Mouse (Mus musculus): ENCODE data around the gene Trpm6. TPM values are rescaled to one million over a fixed set of nuclear protein-coding genes. Genes with fewer than 3 reads are reported as not detected.

Gene Trpm6
- polyA plus RNA-seq, 1 experiment from 2014 or later, result 0.16 TPM

DNA sequence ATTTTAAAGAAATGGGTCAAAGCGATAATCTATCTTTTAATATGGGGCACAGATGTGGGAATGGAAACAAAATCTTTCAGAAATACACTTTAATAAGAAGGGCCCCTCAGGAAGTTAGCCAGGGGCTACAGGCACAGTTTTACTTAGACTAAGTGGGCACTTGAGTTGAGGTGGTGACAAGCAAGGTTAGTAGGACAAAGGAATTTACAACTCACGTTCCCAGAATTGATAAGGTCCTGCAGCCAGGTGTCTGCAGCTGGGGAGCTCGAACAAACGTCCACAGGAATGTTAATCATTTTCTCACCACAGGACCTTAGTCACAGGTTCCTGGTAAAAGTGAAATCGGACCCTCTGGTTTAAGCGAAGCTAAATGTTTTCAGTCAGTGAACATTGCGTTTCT is 18.7 kb upstream of the Trpm6 start:
- WGBS, result 26% methylated on average over 7 of the region's 7 CpGs
- Histone ChIP-seq H3K9me3 (no peaks in the 10 kb centered on the region), H3K4me3 (peak overlapping the region; percentile 17; the same call in 1 of the 2 replicates), H3K36me3 (no peaks in the 10 kb centered on the region), H3K9ac (no peak overlapping the region), H3K27me3 (replicated peaks) (peaks cover 20% of the 10 kb centered on the region; the same call in 1 of the 2 replicates), H3K4me1 (peaks cover 18% of the 10 kb centered on the region), H3K4me2 (peak overlapping the region; percentile 54), H3K27ac (replicated peaks) (no peak overlapping the region)
- ATAC-seq (ENCODE audit: extremely low read depth, insufficient number of reproducible peaks, low FRiP score, low TSS enrichment), result no peak

DNA sequence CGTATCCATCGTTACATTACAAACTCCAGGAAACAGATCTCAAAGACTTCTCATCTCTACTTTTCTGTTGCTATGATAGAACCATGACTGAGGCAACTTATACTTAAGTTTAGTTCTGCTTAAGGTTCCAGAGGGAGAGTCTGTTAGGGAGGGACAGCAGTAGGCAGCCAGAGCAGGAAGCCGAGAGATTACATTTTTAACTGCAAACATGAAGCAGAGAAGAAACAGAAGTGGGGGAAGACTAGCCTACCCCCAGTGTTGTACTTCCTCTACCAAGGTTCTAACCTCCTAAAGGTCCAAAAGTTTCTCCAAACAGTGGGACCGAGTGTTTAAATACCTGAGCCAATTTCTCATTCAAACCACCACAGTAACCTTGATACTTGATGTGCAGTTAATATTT is 13.9 kb upstream of the Trpm6 start:
- Histone ChIP-seq H3K27ac (replicated peaks) (no peak overlapping the region), H3K4me1 (peaks cover 8% of the 10 kb centered on the region), H3K36me3 (no peaks in the 10 kb centered on the region), H3K9me3 (no peaks in the 10 kb centered on the region), H3K4me3 (no peak overlapping the region), H3K9ac (no peak overlapping the region), H3K4me2 (no peak overlapping the region), H3K27me3 (replicated peaks) (peaks cover 22% of the 10 kb centered on the region; the same call in 1 of the 2 replicates)
- 82% methylated on average over 4 of the region's 4 CpGs for WGBS
- ATAC-seq (ENCODE audit: extremely low read depth, insufficient number of reproducible peaks, low FRiP score, low TSS enrichment), result no peak

DNA sequence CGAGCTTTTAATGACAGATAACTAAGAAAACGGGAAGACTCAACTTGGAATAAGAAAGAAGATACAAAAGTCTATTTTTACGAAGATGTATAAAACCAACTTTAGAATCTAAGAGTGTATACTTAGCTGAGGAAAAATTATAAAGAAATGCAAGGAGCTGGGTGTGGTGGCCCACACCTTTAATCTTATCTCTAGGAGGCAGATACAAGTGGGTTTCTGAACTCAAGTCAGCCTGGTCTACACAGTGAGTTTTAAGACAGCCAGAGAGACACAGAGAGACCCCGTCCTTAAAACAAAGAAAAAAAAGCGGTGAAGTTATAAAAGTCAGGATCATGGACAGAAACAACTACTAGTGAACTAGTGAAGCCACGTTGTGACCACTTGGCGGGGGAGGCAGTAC is 10.6 kb upstream of the Trpm6 start:
- no peak overlapping the region for H3K4me3 ChIP-seq
- ATAC-seq (ENCODE audit: extremely low read depth, insufficient number of reproducible peaks, low FRiP score, low TSS enrichment), result no peak
- WGBS, result 75% methylated on average over 7 of the region's 7 CpGs
- H3K4me1 ChIP-seq, result no peaks in the 10 kb centered on the region
- H3K36me3 ChIP-seq, result no peaks in the 10 kb centered on the region
- no peak overlapping the region for H3K9ac ChIP-seq
- H3K27me3 ChIP-seq (replicated peaks), result peaks cover 14% of the 10 kb centered on the region; the same call in 1 of the 2 replicates
- no peak overlapping the region for H3K27ac ChIP-seq (replicated peaks)
- no peak overlapping the region for H3K4me2 ChIP-seq
- H3K9me3 ChIP-seq, result no peaks in the 10 kb centered on the region

DNA sequence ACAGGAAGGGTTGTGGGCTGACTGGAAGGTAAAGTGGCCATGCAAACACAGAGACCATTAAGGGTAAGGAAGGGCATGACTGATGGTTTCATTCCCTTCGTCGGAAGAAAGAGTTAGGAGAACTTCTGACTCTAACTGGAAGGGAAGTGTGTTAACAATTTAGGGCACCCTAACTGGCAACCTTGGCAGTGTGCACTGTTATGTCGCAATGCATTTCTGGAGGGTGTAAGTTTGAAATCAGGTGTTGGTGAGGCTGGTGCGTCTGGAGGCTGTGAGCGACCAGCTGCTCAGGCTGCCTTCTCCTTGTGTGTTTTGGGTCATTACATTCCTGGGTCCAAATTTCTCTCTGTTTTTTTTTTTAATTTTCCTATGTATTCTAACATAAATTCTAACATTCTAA is 5.8 kb upstream of the Trpm6 start:
- Histone ChIP-seq H3K4me1 (no peaks in the 10 kb centered on the region), H3K4me2 (no peak overlapping the region), H3K36me3 (no peaks in the 10 kb centered on the region), H3K9ac (no peak overlapping the region), H3K27ac (replicated peaks) (no peak overlapping the region), H3K27me3 (replicated peaks) (peaks cover 2% of the 10 kb centered on the region), H3K9me3 (no peaks in the 10 kb centered on the region), H3K4me3 (no peak overlapping the region)
- 83% methylated on average over 5 of the region's 5 CpGs for WGBS
- ATAC-seq (ENCODE audit: extremely low read depth, insufficient number of reproducible peaks, low FRiP score, low TSS enrichment), result no peak

DNA sequence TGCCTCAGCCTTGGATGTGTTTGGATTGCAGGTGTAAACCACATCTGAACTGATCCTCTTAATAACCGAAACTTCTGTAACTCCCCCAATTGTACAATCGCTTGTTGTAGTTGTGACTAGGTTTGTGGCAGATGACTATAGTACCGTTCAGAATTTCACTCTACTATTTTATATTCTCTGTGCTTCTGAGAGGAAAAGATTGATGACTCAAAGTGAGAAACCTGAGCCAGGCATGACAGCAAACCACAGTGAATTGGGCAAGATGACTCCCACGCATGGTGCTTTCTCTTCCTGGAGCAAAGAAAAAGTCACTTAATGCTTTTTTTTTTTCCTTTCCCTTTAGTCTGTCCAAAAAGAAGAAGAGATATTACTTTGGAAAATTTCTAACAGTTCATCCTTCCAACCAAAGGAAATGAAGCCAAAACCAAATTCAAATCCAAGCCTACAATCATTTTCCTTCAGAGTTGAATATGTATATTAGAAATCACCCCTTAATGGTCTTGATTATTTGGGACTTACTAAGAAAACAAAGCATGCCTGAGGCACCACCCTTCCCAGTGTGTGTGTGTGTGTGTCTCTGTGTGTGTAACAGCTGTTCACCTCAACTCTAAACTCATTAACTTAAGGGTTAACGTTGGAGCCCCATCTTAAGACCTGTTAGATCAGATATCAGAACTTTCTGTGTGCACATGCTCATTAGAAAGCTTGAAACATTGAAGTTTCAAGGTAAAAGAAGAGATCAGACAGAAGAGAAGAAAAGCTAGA is 3.0 kb upstream of the Trpm6 start:
- H3K36me3 ChIP-seq, result no peaks in the 10 kb centered on the region
- WGBS, result 76% methylated on average over 5 of the region's 5 CpGs
- peaks cover 10% of the 10 kb centered on the region for H3K4me1 ChIP-seq
- no peak for ATAC-seq (ENCODE audit: extremely low read depth, insufficient number of reproducible peaks, low FRiP score, low TSS enrichment)
- no peaks in the 10 kb centered on the region for H3K9me3 ChIP-seq
- H3K27me3 ChIP-seq (replicated peaks), result peaks cover 21% of the 10 kb centered on the region
- H3K27ac ChIP-seq (replicated peaks), result no peak overlapping the region
- H3K4me2 ChIP-seq, result no peak overlapping the region
- H3K4me3 ChIP-seq, result no peak overlapping the region
- no peak overlapping the region for H3K9ac ChIP-seq

DNA sequence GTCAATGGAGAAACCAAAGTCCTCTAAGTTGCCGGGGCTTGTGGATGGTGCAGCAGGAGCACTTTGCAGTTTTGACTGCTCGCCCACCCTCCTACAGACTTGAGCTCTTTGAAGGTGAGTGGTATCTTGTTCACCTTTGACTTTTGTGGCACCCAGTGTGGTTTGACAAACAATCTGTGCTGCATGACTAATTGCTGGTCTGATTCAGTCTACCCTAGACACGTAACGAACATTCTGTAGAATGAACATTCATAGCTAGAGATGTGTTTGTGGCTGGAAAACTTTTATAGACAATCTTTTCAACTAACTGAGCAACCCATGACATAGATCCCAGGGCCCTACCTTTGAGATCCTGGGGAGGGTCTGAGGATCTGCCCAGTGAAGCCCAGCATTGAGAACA is 2.4 kb upstream of the Trpm6 start:
- Histone ChIP-seq H3K9ac (no peak overlapping the region), H3K27ac (replicated peaks) (no peak overlapping the region), H3K27me3 (replicated peaks) (peaks cover 21% of the 10 kb centered on the region), H3K4me2 (no peak overlapping the region), H3K4me3 (no peak overlapping the region), H3K9me3 (no peaks in the 10 kb centered on the region), H3K4me1 (peaks cover 10% of the 10 kb centered on the region), H3K36me3 (no peaks in the 10 kb centered on the region)
- WGBS, result 82% methylated on average over 4 of the region's 4 CpGs
- no peak for ATAC-seq (ENCODE audit: extremely low read depth, insufficient number of reproducible peaks, low FRiP score, low TSS enrichment)

DNA sequence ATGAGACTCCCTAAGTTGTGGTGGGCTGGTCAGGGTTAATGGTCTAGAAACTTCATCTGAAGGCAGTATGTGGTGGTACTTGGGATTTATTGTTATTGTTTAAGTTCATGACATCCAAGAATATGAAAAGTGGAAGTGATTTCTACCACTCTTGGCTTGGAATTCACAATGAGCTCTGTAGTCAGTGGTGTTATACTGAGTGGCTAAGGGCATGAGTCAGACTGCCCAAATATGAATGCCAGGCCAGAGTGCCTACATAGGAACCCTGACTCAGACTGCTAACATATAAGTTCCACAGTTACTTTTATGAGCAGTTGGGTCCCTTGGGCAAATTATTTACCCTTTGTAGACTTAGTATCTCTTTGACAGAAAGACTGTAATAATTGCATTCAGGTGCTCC is 7.4 kb downstream of the Trpm6 start:
- ATAC-seq (ENCODE audit: extremely low read depth, insufficient number of reproducible peaks, low FRiP score, low TSS enrichment), result no peak
- Histone ChIP-seq H3K27ac (replicated peaks) (no peak overlapping the region), H3K27me3 (replicated peaks) (0 out of 2 replicates have a peak, but pooled peaks cover 6% of the 10 kb centered on the region), H3K36me3 (no peaks in the 10 kb centered on the region), H3K4me3 (no peak overlapping the region), H3K4me2 (no peak overlapping the region), H3K9me3 (no peaks in the 10 kb centered on the region), H3K4me1 (peaks cover 15% of the 10 kb centered on the region), H3K9ac (no peak overlapping the region)

DNA sequence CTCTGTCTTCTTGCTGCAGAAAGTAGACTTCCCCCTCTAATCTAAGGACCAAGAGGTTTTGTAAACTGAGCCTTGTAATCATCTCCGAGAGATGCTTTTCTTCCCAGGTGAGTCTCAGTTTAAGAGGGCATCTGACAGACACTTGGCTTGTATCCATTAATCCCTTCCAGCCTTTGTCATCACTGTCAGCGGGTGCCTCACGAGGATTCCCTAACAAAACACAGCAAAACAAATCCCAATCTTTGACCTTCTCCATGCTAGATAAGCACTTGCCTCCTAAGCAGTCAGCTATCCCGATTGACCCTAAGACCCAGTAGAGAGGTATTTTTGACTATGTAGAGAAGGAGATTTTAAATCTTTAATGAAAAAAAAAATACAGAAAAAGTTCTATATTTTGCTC is 7.9 kb downstream of the Trpm6 start:
- H3K27me3 ChIP-seq (replicated peaks), result 0 out of 2 replicates have a peak, but pooled peaks cover 6% of the 10 kb centered on the region
- no peak overlapping the region for H3K27ac ChIP-seq (replicated peaks)
- no peaks in the 10 kb centered on the region for H3K36me3 ChIP-seq
- peaks cover 15% of the 10 kb centered on the region for H3K4me1 ChIP-seq
- no peak for ATAC-seq (ENCODE audit: extremely low read depth, insufficient number of reproducible peaks, low FRiP score, low TSS enrichment)
- H3K9me3 ChIP-seq, result no peaks in the 10 kb centered on the region
- H3K4me3 ChIP-seq, result no peak overlapping the region
- H3K9ac ChIP-seq, result no peak overlapping the region
- no peak overlapping the region for H3K4me2 ChIP-seq
- 31% methylated on average over 4 of the region's 4 CpGs for WGBS

DNA sequence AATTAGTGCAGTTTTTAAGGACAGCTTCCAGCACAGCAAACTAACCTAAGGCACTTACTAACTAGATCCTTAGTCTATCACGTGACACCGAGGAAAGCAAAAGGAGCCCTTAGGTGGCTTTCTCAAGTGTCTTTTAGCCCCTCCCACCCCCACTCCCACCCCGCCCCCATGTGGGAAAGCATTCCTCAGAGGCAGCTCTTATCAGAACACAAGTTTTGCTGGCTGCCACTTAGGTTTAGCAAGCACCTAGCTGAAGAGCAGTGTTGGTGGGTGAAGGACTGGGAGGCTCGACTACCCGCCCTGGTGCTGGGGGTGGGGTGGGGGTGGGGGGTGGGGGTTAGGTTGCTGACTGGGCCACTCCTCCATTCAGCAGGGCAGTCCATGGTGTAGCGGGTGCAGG is 8.5 kb downstream of the Trpm6 start:
- peak overlapping the region; percentile 41 for H3K4me2 ChIP-seq
- 0 out of 2 replicates have a peak, but pooled peaks cover 6% of the 10 kb centered on the region for H3K27me3 ChIP-seq (replicated peaks)
- no peak overlapping the region for H3K4me3 ChIP-seq
- H3K4me1 ChIP-seq, result peaks cover 15% of the 10 kb centered on the region
- no peak for ATAC-seq (ENCODE audit: extremely low read depth, insufficient number of reproducible peaks, low FRiP score, low TSS enrichment)
- no peak overlapping the region for H3K9ac ChIP-seq
- no peak overlapping the region for H3K27ac ChIP-seq (replicated peaks)
- 12% methylated on average over 6 of the region's 6 CpGs for WGBS
- H3K9me3 ChIP-seq, result no peaks in the 10 kb centered on the region
- H3K36me3 ChIP-seq, result no peaks in the 10 kb centered on the region

DNA sequence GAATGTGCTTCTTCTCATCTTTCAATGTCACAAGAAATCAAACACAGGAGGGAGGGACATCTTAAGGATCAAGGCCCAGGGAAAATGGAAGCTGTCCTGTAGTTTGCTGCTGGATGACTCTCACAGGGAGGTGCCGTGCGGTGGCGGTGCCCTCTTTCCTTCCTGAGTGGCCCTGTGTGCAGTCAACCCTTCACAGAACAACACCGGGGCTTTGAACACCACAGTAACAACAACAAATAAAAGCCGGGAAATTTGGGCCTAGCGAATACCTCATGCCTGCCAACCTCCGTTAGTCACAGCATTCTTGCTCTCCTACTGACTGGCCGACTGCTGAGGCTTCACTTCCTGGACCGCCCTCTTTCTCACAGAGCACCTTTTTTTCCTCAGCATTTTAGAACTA is 9.1 kb downstream of the Trpm6 start:
- H3K4me3 ChIP-seq, result no peak overlapping the region

DNA sequence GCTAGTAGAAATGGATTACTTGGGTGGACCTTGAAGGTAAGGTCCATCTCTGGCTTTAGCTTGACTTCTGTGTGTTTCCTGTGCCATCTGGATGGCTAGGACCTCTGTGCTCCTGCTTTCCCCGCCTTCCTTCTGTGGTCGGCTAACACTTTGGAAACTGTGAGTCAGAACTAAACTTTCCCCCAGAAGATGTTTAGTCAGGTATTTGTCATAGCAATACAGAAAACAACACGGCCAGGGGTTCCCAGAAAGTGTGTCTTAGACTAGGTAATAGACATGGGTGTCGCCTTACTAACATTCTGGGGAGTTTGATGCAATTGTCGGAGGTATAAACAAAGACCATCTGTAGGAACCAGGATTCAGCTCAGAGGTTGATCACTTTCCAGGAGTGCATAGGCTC is 16.6 kb downstream of the Trpm6 start:
- WGBS, result 73% methylated on average over 5 of the region's 5 CpGs
- Histone ChIP-seq H3K27me3 (replicated peaks) (no peaks in the 10 kb centered on the region), H3K9me3 (no peaks in the 10 kb centered on the region), H3K27ac (replicated peaks) (no peak overlapping the region), H3K4me3 (no peak overlapping the region), H3K9ac (no peak overlapping the region), H3K4me2 (no peak overlapping the region), H3K4me1 (no peaks in the 10 kb centered on the region), H3K36me3 (no peaks in the 10 kb centered on the region)
- ATAC-seq (ENCODE audit: extremely low read depth, insufficient number of reproducible peaks, low FRiP score, low TSS enrichment), result no peak

More for the DNA sequence above, 9.1 kb downstream of the Trpm6 start:
- Histone ChIP-seq H3K9ac (no peak overlapping the region), H3K36me3 (no peaks in the 10 kb centered on the region), H3K9me3 (no peaks in the 10 kb centered on the region), H3K27me3 (replicated peaks) (0 out of 2 replicates have a peak, but pooled peaks cover 6% of the 10 kb centered on the region), H3K4me1 (peaks cover 15% of the 10 kb centered on the region), H3K4me2 (peak overlapping the region; percentile 41), H3K27ac (replicated peaks) (no peak overlapping the region)
- no peak for ATAC-seq (ENCODE audit: extremely low read depth, insufficient number of reproducible peaks, low FRiP score, low TSS enrichment)
- whole genome bisulfite sequencing, result 42% methylated on average over 9 of the region's 9 CpGs

DNA sequence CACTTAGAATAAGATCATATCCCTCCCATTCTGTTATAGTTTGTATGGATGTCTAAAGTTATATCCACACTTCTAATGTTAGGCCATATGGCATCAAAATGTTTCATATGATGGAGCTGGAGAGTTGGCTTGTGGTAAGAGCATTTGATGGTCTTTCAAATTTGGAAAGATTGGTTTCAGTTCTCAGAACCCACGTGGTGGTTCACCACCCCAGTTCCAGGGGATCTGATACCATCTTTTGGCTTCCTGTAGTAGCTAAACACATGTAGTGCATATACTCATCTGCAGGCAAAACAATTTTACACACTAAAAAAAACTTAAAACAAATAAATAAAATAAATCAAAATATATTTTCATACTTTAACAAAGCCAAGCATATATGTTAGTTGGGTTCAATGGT is 21.3 kb downstream of the Trpm6 start:
- Histone ChIP-seq H3K9ac (no peak overlapping the region), H3K4me3 (no peak overlapping the region), H3K36me3 (no peaks in the 10 kb centered on the region), H3K27me3 (replicated peaks) (no peaks in the 10 kb centered on the region), H3K27ac (replicated peaks) (no peak overlapping the region), H3K4me1 (no peaks in the 10 kb centered on the region), H3K9me3 (no peaks in the 10 kb centered on the region), H3K4me2 (no peak overlapping the region)
- no peak for ATAC-seq (ENCODE audit: extremely low read depth, insufficient number of reproducible peaks, low FRiP score, low TSS enrichment)
- WGBS, result 59% methylated on average over 1 of the region's 1 CpGs
